ENCODE assay signal across 8 mouse cellular contexts in the genomic region with DNA sequence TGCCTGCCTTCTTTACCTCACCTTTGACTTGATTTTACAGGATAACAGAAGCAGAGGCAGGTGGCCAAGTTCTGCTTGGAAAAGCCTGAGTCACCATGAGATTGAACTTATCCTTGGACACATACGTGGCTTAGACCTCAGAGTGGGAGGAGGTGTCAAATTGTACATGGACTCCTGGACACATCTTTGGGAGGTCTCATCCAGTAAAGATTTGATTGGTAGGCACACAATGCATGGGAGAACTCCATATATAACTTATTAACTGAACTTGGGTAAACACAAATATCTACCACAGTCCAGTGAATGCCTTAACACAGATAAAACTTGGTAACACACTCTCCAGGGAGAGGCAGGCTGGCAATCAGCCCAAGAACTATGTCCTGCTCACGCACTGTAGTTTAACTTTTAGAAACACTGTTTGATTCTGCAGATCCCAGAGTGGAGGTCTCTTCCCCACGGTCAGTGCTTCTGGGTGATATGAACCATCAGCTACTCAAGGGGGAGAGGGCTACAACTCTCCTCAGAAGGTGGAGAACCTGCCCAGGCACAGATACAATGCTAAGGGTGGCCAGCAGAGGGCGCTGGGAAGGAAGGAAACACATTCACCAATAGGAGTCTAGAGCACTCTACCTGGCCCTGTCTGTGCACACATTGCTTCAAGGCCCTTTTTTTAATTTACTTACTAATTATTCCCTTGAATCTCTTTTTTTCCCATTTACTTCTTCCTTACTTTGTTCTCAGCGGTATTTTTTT. TPM values are rescaled to one million over a fixed set of nuclear protein-coding genes. Genes with fewer than 3 reads are reported as not detected.
DNase-seq lines count a peak whose midpoint lies in the region; ATAC-seq and TF ChIP-seq lines count a peak whose summit lies in the region.

No protein-coding gene starts in this region.

- ATAC-seq in embryonic facial prominence, embryonic 11.5 days (replicated peaks; ENCODE audit: insufficient number of reproducible peaks, low FRiP score, low TSS enrichment, low read depth), result no peak
- peak; percentile 90 for ATAC-seq in intestine, postnatal 0 days
- 0 out of 2 replicates have a peak, but pooled peaks have one; percentile 45 for ATAC-seq in liver, embryonic 13.5 days (ENCODE audit: low read depth)

- TF ChIP-seq CTCF in intestine, postnatal 0 days (IDR thresholded peaks at IDR 0.05; ENCODE audit: low read depth), result peak; percentile 88

- 41% methylated on average over 5 of the region's 5 CpGs for WGBS in embryonic facial prominence, embryonic 11.5 days
- WGBS in intestine, postnatal 0 days, result 22% methylated on average over 5 of the region's 5 CpGs
- WGBS in liver, embryonic 13.5 days (ENCODE audit: insufficient replicate concordance), result 22% methylated on average over 5 of the region's 5 CpGs

- H3K4me2 ChIP-seq in embryonic facial prominence, embryonic 11.5 days (ENCODE audit: low read depth, low read length), result no peak overlapping the region
- H3K4me2 ChIP-seq in intestine, postnatal 0 days (replicated peaks; ENCODE audit: low read depth), result no peak overlapping the region
- no peak overlapping the region for H3K4me2 ChIP-seq in liver, embryonic 13.5 days

- peak; percentile 57 for DNase-seq in right cerebral cortex, adult 18-20 months
- DNase-seq in right cerebral cortex, postnatal 36 days (ENCODE audit: low spot score in 2 of 2), result no peak
- DNase-seq in adrenal gland, postnatal 14 days, result peak; percentile 85
- peak; percentile 62 for DNase-seq in embryonic facial prominence, embryonic 11.5 days (ENCODE audit: low spot score)
- peak; percentile 55 for DNase-seq in liver, embryonic 13.5 days
- peak; percentile 33 for DNase-seq in retina, postnatal 7 days (ENCODE audit: low read depth, low spot score)
- peak; percentile 78 for DNase-seq in urinary bladder, postnatal 25 days (ENCODE audit: low spot score)

- no peak overlapping the region for H3K9ac ChIP-seq in embryonic facial prominence, embryonic 11.5 days (replicated peaks; ENCODE audit: low read length)
- no peak overlapping the region for H3K9ac ChIP-seq in intestine, postnatal 0 days (ENCODE audit: low read depth, low read length)
- no peak overlapping the region for H3K9ac ChIP-seq in liver, embryonic 13.5 days

- H3K9me3 ChIP-seq in embryonic facial prominence, embryonic 11.5 days (replicated peaks; ENCODE audit: control insufficient read depth, low read length), result no peaks in the 10 kb centered on the region
- no peaks in the 10 kb centered on the region for H3K9me3 ChIP-seq in intestine, postnatal 0 days (ENCODE audit: control insufficient read depth)
- no peaks in the 10 kb centered on the region for H3K9me3 ChIP-seq in liver, embryonic 13.5 days (replicated peaks)

- H3K36me3 ChIP-seq in embryonic facial prominence, embryonic 11.5 days (replicated peaks; ENCODE audit: control insufficient read depth, insufficient read depth, low read depth, low read length), result no peaks in the 10 kb centered on the region; the same call in 1 of the 2 replicates
- H3K36me3 ChIP-seq in intestine, postnatal 0 days (ENCODE audit: control insufficient read depth, insufficient read depth), result peaks cover 11% of the 10 kb centered on the region; the same call in 1 of the 2 replicates
- peaks cover 3% of the 10 kb centered on the region; the same call in 1 of the 2 replicates for H3K36me3 ChIP-seq in liver, embryonic 13.5 days

- H3K4me3 ChIP-seq in embryonic facial prominence, embryonic 11.5 days (ENCODE audit: low read depth, low read length), result no peak overlapping the region
- no peak overlapping the region for H3K4me3 ChIP-seq in intestine, postnatal 0 days (ENCODE audit: low read depth, low read length)
- H3K4me3 ChIP-seq in liver, embryonic 13.5 days (replicated peaks), result no peak overlapping the region

- no peaks in the 10 kb centered on the region for H3K27me3 ChIP-seq in embryonic facial prominence, embryonic 11.5 days (ENCODE audit: control insufficient read depth, insufficient read depth, low read length)
- H3K27me3 ChIP-seq in intestine, postnatal 0 days (replicated peaks; ENCODE audit: control insufficient read depth, insufficient read depth, low read length), result no peaks in the 10 kb centered on the region
- H3K27me3 ChIP-seq in liver, embryonic 13.5 days, result no peaks in the 10 kb centered on the region

- H3K27ac ChIP-seq in embryonic facial prominence, embryonic 11.5 days (replicated peaks; ENCODE audit: low read depth, low read length), result no peak overlapping the region
- H3K27ac ChIP-seq in intestine, postnatal 0 days (ENCODE audit: low read depth, low read length), result peak overlapping the region; percentile 41; the same call in 1 of the 2 replicates
- no peak overlapping the region for H3K27ac ChIP-seq in liver, embryonic 13.5 days

- no peaks in the 10 kb centered on the region for H3K4me1 ChIP-seq in embryonic facial prominence, embryonic 11.5 days (ENCODE audit: control insufficient read depth, insufficient read depth, low read length)
- H3K4me1 ChIP-seq in intestine, postnatal 0 days (replicated peaks; ENCODE audit: control insufficient read depth, insufficient read depth, low read length), result no peaks in the 10 kb centered on the region
- H3K4me1 ChIP-seq in liver, embryonic 13.5 days (replicated peaks), result no peaks in the 10 kb centered on the region

RNA-seq across cellular contexts. Expression of a gene that starts 9.6 kb away (rescaled TPM):
- 128 and 147 TPM in 2 replicates for total RNA-seq in adrenal gland, postnatal 14 days (2021)
- polyA plus RNA-seq in embryonic facial prominence, embryonic 11.5 days (2014; fragmentation: Nextera tagmentation; extraction: Ambion mirVana), result 133 and 139 TPM in 2 replicates
- 395 and 423 TPM in 2 replicates for polyA plus RNA-seq in intestine, postnatal 0 days (2015; fragmentation: Nextera tagmentation; extraction: Ambion mirVana)
- polyA plus RNA-seq in liver, embryonic 13.5 days (2015; fragmentation: Nextera tagmentation; extraction: Ambion mirVana), result 22.9 and 26.1 TPM in 2 replicates

RNA-seq across cellular contexts. Expression of a gene that starts 11.4 kb away (rescaled TPM):
- total RNA-seq in adrenal gland, postnatal 14 days (2021), result 5.4 and 11.7 TPM in 2 replicates
- 15.8 and 18.0 TPM in 2 replicates for polyA plus RNA-seq in embryonic facial prominence, embryonic 11.5 days (2014; fragmentation: Nextera tagmentation; extraction: Ambion mirVana)
- 4.3 and 5.6 TPM in 2 replicates for polyA plus RNA-seq in intestine, postnatal 0 days (2015; fragmentation: Nextera tagmentation; extraction: Ambion mirVana)
- 6.0 and 7.0 TPM in 2 replicates for polyA plus RNA-seq in liver, embryonic 13.5 days (2015; fragmentation: Nextera tagmentation; extraction: Ambion mirVana)

RNA-seq across cellular contexts. Expression of a gene that starts 12.6 kb away (rescaled TPM):
- 7.4 and 8.0 TPM in 2 replicates for total RNA-seq in adrenal gland, postnatal 14 days (2021)
- polyA plus RNA-seq in embryonic facial prominence, embryonic 11.5 days (2014; fragmentation: Nextera tagmentation; extraction: Ambion mirVana), result not detected in 2 replicates
- 0.16 TPM in 1 of 2 replicates, not detected in the other for polyA plus RNA-seq in intestine, postnatal 0 days (2015; fragmentation: Nextera tagmentation; extraction: Ambion mirVana)
- polyA plus RNA-seq in liver, embryonic 13.5 days (2015; fragmentation: Nextera tagmentation; extraction: Ambion mirVana), result not detected in 2 replicates

Comparison
In these comparisons a context has a peak if more than half of its experiments do, and no peak if none do; other contexts are left out.
1. DNase-seq: peak in right cerebral cortex, adult 18-20 months (single experiment), adrenal gland, postnatal 14 days (single experiment), embryonic facial prominence, embryonic 11.5 days (single experiment), liver, embryonic 13.5 days (single experiment), retina, postnatal 7 days (single experiment) and urinary bladder, postnatal 25 days (single experiment); none in right cerebral cortex, postnatal 36 days (0 of 2).